Mouse (Mus musculus) layer of hippocampus, adult 8-10 months (tissue): ENCODE results near the gene Crybb1. TPM values are rescaled to one million over a fixed set of nuclear protein-coding genes. Genes with fewer than 3 reads are reported as not detected.

Experiments
- DNase-seq, 2 experiments: peaks; one replicate each; pipeline ENCODE4 v3.0.0; 2022; ENCODE audit warnings: low spot score in 2 of 2
- total RNA-seq, 4 experiments: library from RNA; stranded (reverse); gene quantifications; 2 replicates each; pipeline ENCODE4 v1.2.4; 2022

Gene Crybb1
- 1 to 10 TPM; 3.5 to 6.2 (median 4.4) TPM for total RNA-seq

DNA sequence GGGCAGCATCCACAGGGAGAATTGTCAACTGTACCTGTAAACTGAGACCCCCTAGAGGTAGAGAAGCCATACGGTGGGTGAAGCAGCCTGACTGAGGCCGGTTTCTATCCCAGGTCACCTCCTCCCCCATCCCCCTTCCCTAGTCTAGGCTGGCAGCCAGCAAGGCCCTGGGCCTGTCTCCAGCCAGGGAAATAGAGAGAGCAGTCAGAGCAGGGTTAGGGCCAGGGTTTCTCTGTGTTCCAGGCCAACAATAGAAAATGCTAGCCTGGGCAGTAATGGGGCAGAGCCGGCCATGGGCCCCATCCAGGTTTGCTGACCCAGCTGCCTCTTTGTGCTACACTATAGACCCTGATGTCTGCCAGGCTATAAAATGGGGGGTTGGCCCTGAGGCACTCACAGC is at the start of gene Crybb1:
Gene Crybb1, plus strand, starts transcription at position 390 of the 400 bp plus-strand sequence.
- DNase-seq: peak; percentile 71 to 72

- no peak for DNase-seq
Measured at GRCm38 (mm10) chr5:112206543-112207255, 48.9 kb upstream of the Crybb1 start.

DNA sequence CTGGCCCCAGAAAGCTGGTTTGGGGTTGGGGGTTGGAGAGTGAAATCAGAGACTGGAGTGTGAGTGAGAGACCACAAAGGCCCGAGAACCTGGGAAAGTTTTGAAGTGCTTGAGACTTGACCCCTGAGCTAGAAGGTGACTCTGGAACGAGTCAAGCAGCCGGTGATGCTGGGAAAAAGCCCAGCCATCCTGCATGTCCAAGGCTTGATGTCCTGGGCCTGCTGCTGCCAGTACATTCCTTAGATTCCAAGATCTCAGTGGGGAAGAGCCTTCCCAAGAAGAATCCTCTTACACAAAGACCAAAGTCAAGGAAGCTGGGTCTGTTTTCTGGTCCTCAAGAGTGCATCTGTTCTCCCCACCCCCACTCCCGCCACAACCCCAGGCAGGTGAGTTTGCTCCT is 47.3 kb upstream of the Crybb1 start:
- no peak for DNase-seq

GRCm38 (mm10) chr5:112210104-112210503 is 45.5 kb upstream of the Crybb1 start:
- peak in 1 of 2 experiments; percentile 58 for DNase-seq

GRCm38 (mm10) chr5:112211911-112212310 is 43.7 kb upstream of the Crybb1 start:
- DNase-seq: no peak

- DNase-seq: no peak
Measured at GRCm38 (mm10) chr5:112212711-112213264, 42.8 kb upstream of the Crybb1 start.

GRCm38 (mm10) chr5:112213331-112214240 is 42.0 kb upstream of the Crybb1 start:
- DNase-seq: no peak

GRCm38 (mm10) chr5:112214419-112214818 is 41.2 kb upstream of the Crybb1 start:
- peak; percentile 70 to 79 for DNase-seq

- DNase-seq: peak; percentile 52 to 70
Measured at GRCm38 (mm10) chr5:112215291-112215751, 40.3 kb upstream of the Crybb1 start.

GRCm38 (mm10) chr5:112215801-112216251 is 39.8 kb upstream of the Crybb1 start:
- DNase-seq: no peak

- no peak for DNase-seq
Measured at GRCm38 (mm10) chr5:112216335-112216734, 39.3 kb upstream of the Crybb1 start.

DNA sequence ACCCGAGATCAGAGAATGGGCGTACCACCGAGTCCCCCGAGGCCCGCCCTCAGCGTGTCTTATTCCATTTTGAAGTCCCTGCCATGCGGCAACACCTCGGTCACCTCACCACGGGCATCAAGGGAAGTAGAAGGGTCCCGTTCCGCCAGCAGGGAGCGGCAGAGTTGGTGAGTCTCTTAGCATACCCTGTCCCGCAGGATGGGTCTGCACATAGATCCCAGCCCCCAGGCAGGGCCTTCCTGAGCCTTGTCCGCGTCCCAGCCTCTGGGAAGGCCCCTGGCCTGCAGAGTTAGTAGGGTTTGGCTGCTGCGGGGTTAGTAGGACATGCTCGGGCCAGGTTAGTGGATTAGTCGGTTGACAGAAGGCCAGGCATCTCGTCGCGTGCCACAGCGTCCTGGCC is 38.6 kb upstream of the Crybb1 start:
- no peak for DNase-seq

DNA sequence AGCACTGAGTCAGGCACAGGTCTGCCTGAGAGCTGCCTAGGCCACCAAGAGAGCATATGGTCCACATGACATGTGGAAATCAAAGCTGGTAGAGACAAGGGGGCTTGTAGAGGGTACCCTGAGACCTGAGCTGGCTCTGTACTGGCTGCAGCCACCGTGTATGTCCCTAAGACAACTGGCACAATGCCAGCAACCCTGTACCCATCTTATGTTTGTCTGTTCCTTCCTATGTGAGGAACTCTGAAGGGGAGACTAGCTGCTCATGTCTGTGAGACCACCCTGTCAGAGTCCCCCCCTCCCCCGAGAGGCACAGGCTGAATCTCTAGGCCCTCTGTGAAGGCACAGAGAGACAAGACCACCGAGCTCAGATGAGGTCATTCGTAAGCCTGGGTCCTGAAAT is 36.9 kb upstream of the Crybb1 start:
- DNase-seq: no peak

GRCm38 (mm10) chr5:112219398-112219797 is 36.2 kb upstream of the Crybb1 start:
- no peak for DNase-seq

- no peak for DNase-seq
Measured at GRCm38 (mm10) chr5:112220203-112220602, 35.4 kb upstream of the Crybb1 start.

DNA sequence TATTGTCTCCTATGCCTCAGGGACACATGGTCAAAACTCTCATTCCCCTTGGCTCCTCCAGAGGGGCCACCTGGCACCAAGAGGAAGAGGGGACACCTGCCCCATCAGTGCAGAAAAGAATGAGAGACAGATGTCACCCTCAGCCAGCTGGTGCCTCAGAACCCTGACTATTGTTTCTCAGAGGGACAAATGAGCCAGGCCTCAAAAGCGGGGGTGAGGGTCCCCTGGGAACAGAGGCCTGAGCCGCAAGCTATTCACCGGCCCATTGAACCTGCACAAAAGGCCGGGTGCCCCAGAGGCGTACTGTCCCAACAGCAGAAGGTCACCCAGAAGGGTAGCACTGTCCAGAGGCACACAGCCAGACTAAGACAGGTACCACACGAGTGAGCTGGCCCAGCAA is 30.0 kb upstream of the Crybb1 start:
- no peak for DNase-seq

DNA sequence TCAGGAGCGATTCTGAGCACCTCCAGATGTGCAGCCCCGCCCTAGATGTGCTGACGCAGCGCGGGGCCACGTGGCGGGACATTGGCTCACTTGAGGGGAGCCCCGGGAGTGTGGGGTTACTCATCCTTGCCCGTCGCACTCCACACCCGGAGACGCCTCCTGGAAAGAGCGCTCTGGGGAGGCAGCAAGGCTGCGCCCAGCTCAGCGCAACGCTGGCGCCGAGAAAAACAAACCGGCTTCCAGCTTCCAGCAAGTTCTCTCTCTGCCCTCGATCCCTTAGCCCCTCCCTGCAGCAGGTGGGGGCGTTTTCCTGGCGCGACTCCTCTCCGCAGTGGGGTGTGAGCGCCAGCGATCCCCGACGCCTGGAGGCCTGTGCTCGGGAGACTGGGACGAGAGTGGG is 28.3 kb upstream of the Crybb1 start:
- DNase-seq: peak in 1 of 2 experiments; percentile 58

GRCm38 (mm10) chr5:112227898-112228239 is 27.7 kb upstream of the Crybb1 start:
- no peak for DNase-seq

DNA sequence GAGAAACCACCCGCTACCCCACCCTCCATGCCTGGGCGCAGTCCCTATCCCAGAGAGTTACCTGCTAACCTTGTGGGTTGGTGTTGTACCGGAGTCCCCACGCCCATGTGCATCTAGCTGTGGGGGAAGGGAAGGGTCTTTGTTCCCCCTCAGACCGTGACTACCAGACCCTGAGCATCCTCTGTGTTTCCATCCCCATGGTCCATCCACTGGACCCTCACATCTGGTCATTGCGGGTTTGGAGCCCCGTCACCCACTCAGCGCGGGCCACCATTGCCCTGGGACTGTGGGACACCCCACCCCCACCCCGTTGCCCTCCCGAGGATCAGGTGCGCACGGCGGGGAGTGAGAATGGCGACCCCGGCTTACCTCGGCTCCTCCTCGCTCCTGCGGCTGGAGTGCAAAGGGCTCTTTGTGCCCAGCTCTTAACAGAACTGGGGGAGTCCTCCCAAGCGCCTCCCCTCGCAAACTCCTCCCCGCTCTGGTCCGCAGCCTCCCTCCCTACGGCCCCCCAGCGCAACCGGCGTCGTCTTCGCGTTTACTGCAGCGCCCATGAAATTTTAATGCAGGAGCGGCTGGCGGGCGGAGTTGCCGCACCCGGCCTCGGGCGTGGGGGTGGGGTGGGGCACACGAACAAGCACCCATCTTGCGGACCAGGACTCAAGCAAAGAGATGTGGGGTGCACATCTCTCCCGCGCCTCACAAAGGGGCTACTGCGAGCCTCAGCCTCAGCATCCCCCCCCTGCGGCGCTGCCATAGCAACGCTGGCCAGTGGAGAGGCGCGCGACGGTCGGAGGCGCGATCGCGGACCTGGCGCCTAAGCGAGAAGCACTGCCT is 27.2 kb upstream of the Crybb1 start:
- DNase-seq: peak; percentile 49 to 68

GRCm38 (mm10) chr5:112235806-112236205 is 19.8 kb upstream of the Crybb1 start:
- no peak for DNase-seq

DNA sequence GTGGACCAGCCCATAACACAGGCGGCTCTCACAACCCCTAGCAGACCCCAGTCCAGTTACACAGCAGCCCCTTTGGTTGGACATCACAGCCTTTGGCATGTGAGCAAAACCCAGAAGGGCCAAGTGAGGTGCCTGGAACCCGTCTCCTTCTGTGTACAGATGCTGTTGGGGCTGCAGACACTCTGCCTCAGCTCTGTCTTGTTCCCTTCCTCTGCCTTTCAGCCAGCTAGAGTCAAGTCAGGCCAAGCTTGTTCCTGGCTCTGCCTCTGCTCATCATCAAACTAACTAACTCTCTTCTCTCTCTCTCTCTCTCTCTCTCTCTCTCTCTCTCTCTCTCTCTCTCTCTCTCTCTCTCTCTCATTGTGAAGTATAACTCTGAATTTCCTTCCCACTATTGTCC is 19.0 kb upstream of the Crybb1 start:
- no peak for DNase-seq
